Mouse (Mus musculus) kidney, postnatal 0 days (tissue): ENCODE data around the gene Tmpo. TPM values are rescaled to one million over a fixed set of nuclear protein-coding genes. Genes with fewer than 3 reads are reported as not detected.

Experiments
- ATAC-seq: fragments of 200-750 bp; cut with Nextera tagmentation; replicated peaks from 2 replicates; pipeline ENCODE4 v1.8.0; 2017; ENCODE audit warnings: low read depth, moderate number of reproducible peaks, moderate TSS enrichment, moderate library complexity; ENCODE audit not compliant: low FRiP score
- DNase-seq: peaks from one replicate; pipeline ENCODE4 v3.0.0-alpha.2; 2016; ENCODE audit warnings: low spot score
- H3K27ac ChIP-seq: fragments of 300-500 bp; sonication (generic); 2 replicates; pipeline ENCODE4 v1.5.1; 2014; ENCODE audit warnings: mild to moderate bottlenecking
- H3K27me3 ChIP-seq: fragments of 300-500 bp; sonication (generic); 2 replicates; pipeline ENCODE4 v1.6.1; 2014; ENCODE audit warnings: low read length, mixed read lengths; ENCODE audit not compliant: insufficient read depth
- H3K36me3 ChIP-seq: fragments of 300-500 bp; sonication (generic); 2 replicates; pipeline ENCODE4 v1.6.1; 2014; ENCODE audit warnings: low read length, mixed read lengths; ENCODE audit not compliant: insufficient read depth
- H3K4me1 ChIP-seq: fragments of 300-500 bp; sonication (generic); replicated peaks from 2 replicates; pipeline ENCODE4 v1.6.1; 2014; ENCODE audit warnings: antibody characterized with exemption, low read length, mixed read lengths; ENCODE audit not compliant: insufficient read depth
- H3K4me2 ChIP-seq: fragments of 300-500 bp; sonication (generic); 2 replicates; pipeline ENCODE4 v1.6.1; 2014; ENCODE audit warnings: mild to moderate bottlenecking, low read length, moderate library complexity, mixed read lengths
- H3K4me3 ChIP-seq: fragments of 300-500 bp; sonication (generic); replicated peaks from 2 replicates; pipeline ENCODE4 v1.5.1; 2014; ENCODE audit warnings: low read depth, low read length
- H3K9ac ChIP-seq: fragments of 300-500 bp; sonication (generic); 2 replicates; pipeline ENCODE4 v1.6.1; 2014; ENCODE audit warnings: low read depth, low read length
- H3K9me3 ChIP-seq: fragments of 300-500 bp; sonication (generic); replicated peaks from 2 replicates; pipeline ENCODE4 v1.6.1; 2016; ENCODE audit warnings: low read length, inconsistent platforms, mixed read lengths
- CTCF ChIP-seq: IDR thresholded peaks from 2 replicates; pipeline ENCODE4 v1.5.1; 2016; ENCODE audit warnings: antibody characterized with exemption, low read depth, mild to moderate bottlenecking, moderate library complexity
- WGBS: fragments of 180-500 bp; shearing (Covaris S2); extraction: QIAGEN DNeasy Blood & Tissue Kit; methylation state at CpG from one replicate; pipeline ENCODE4 v1.1.7; 2014; 5-methylcytosine and 5-hydroxymethylcytosine counted together
- polyA plus RNA-seq: library from polyadenylated mRNA; unstranded; fragments of >200 nt; fragmentation: Nextera tagmentation; extraction: Ambion mirVana; gene quantifications from 2 replicates; pipeline ENCODE4 v1.2.1, GENCODE M21; 2015

Tmpo gene
- polyA plus RNA-seq, 1 experiment from 2014 or later: 160 TPM

DNA sequence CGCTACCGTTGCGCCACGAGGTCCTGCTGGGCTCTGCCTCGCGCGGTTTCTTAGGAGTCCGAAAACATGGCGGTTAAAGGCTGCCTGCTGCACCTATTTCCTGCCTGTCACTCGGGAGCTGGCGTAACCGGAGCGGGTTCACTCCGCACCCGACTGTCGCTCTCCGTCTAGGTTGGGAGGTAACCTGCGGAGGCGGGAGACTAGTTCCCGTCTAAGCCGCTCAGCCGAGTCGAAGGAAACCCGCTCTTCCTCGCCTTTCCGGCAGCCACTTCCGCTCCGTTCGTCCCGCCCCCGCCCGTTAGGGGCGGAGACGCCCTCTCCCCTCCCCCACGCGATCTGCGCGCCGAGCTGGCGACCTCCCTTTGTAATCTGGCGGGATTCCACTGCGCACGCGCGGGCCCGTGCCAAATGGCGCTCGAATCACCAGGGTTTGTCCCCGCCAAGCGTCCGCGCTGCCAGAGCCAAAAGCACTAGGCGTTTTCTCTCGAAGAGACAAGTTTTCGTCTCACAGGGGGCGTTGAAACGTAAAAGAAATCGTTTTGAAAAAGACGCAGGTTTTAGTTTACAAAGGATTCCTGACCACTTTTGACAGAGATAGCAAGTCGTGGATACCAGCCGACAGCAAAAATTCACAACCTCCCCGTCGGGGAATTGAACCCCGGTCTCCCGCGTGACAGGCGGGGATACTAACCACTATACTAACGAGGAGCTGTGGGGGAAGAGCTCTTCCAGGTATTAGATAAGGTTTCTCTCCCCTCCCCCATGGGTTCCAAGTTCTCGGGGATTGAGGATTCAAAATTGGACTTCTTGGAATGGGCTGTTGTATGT lies 560 bp upstream of the Tmpo start:
- Histone ChIP-seq H3K9me3 (no peaks in the 10 kb centered on the region), H3K27me3 (no peaks in the 10 kb centered on the region), H3K9ac (peak overlapping the region; percentile 56), H3K36me3 (no peaks in the 10 kb centered on the region), H3K4me2 (peak overlapping the region; percentile 49), H3K4me3 (peak overlapping the region; percentile 44), H3K27ac (peak overlapping the region; percentile 96), H3K4me1 (peaks cover 5% of the 10 kb centered on the region; the same call in 1 of the 2 replicates)
- TF ChIP-seq CTCF: no peak
- DNase-seq (peak; percentile 97), ATAC-seq (peak; percentile 92)
- under 1% methylated on average over 69 of the region's 69 CpGs for WGBS

DNA sequence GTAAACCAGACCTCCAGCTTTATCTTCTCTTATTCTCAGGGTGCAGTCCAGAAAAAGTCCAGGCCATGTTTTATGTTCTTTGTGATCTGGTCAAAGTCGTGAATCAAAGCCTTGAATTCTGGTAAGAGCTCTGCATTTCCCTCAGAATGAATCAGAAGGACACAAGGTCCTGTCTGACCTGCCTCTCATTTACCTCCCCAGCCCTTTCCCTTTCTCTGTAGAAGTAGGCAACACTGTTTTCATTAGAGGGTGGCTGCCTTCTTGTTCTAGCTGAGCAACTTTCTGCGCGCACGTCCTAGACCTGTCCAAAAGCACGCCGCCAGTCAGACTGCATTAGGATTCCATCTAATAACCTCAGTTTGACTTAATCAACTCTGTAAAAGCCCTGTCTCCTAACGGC lies 814 bp downstream of the Tmpo start:
- 6% methylated on average over 7 of the region's 7 CpGs for WGBS
- Histone ChIP-seq H3K27ac (peak overlapping the region; percentile 96), H3K9ac (peak overlapping the region; percentile 13; the same call in 1 of the 2 replicates), H3K9me3 (no peaks in the 10 kb centered on the region), H3K27me3 (no peaks in the 10 kb centered on the region), H3K4me2 (peak overlapping the region; percentile 49), H3K36me3 (no peaks in the 10 kb centered on the region), H3K4me1 (peaks cover 5% of the 10 kb centered on the region; the same call in 1 of the 2 replicates), H3K4me3 (peak overlapping the region; percentile 44; the same call in 1 of the 2 replicates)
- peak; percentile 87 for DNase-seq
- ATAC-seq: no peak
- TF ChIP-seq CTCF: no peak

DNA sequence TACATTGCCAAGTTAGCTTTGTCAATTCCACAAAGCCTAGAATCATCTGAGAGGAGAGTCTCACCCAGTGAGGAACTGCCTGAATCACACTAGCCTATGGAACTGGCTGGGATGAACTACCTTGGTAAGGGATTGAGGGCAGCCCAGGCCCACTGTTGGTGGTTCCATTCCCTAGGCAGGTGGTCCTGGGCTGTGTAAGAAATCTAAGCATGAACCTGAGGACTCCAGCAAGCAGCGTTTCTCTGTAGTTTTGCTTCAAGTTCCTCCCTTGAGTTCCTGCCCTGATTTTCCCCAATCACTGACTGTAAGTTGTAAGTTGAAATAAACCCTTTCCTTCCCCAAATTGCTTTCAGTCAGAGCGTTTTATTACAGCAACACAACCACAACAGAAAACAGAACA lies 1.3 kb downstream of the Tmpo start:
- H3K9ac ChIP-seq: no peak overlapping the region
- no peak for TF ChIP-seq CTCF

DNA sequence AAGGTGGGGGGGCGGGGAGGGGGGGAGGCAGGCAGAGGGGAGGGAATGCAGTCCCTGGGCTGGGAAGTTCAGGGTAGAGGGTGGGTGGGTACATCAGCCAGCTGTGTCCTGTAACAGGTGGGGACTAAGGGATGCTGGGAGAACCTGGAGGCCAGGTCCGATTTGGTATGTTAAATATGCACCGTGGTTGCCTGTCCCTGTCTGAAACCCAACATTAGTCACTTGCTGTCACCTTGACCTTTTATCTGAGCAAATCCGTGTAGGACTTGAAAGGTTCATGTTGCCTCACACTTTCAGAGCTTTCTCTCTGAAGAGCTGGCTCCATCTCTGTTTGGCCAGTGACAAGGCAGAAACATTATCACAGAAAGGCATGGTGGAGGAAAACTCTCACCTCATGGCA lies 3.9 kb downstream of the Tmpo start:
- no peaks in the 10 kb centered on the region for H3K27me3 ChIP-seq
- H3K9me3 ChIP-seq: no peaks in the 10 kb centered on the region
- no peak overlapping the region for H3K4me3 ChIP-seq
- no peak overlapping the region for H3K9ac ChIP-seq
- no peaks in the 10 kb centered on the region for H3K4me1 ChIP-seq
- no peak for TF ChIP-seq CTCF
- no peaks in the 10 kb centered on the region for H3K36me3 ChIP-seq
- DNase-seq (no peak), ATAC-seq (no peak)
- no peak overlapping the region for H3K4me2 ChIP-seq
- 52% methylated on average over 3 of the region's 4 CpGs for WGBS
- no peak overlapping the region for H3K27ac ChIP-seq

More for the DNA sequence above, 1.3 kb downstream of the Tmpo start:
- H3K9me3 ChIP-seq: no peaks in the 10 kb centered on the region
- ATAC-seq: no peak
- DNase-seq: no peak
- no peaks in the 10 kb centered on the region for H3K36me3 ChIP-seq
- WGBS: 33% methylated on average over 2 of the region's 2 CpGs
- no peaks in the 10 kb centered on the region for H3K27me3 ChIP-seq
- H3K4me3 ChIP-seq: no peak overlapping the region
- peak overlapping the region; percentile 96 for H3K27ac ChIP-seq
- peak overlapping the region; percentile 49; the same call in 1 of the 2 replicates for H3K4me2 ChIP-seq
- peaks cover 5% of the 10 kb centered on the region; the same call in 1 of the 2 replicates for H3K4me1 ChIP-seq

DNA sequence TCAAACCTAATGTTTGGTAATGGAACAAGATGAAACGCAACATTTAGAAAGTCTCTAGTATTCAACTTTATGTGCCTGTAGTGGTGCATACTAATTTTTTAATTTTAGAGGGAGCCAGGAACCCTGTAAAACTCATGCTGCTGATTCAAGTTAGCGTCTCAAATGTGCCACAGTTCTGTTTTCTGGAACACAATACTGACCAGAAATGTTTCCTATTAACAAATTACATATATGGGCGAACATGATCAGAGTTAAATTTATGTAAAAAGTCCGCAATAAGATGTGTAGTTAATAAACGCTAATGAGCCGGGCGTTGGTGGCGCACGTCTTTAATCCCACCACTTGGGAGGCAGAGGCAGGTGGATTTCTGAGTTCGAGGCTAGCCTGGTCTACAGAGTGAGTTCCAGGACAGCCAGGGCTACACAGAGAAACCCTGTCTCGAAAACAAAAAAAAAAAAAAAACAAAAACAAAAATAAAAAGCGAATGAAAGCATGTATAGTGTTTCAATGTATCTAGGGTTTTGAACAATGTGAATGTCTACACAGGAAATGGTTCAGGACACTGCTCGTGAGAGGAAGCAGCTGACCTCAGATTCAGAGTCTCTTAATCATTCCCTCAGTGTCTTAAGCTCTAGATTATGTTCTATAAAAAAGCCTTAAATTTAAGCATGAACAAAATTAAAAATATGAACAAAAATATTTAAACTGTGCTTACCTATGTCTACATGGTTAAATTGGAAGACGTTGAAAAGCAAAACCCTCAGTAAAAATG lies 8.6 kb downstream of the Tmpo start:
- no peaks in the 10 kb centered on the region for H3K27me3 ChIP-seq
- H3K9me3 ChIP-seq: no peaks in the 10 kb centered on the region
- H3K27ac ChIP-seq: peak overlapping the region; percentile 99
- H3K4me1 ChIP-seq: peaks cover 12% of the 10 kb centered on the region; the same call in 1 of the 2 replicates
- peak overlapping the region; percentile 69 for H3K4me2 ChIP-seq
- no peak for TF ChIP-seq CTCF
- DNase-seq (no peak), ATAC-seq (no peak)
- H3K36me3 ChIP-seq: no peaks in the 10 kb centered on the region
- peak overlapping the region; percentile 98 for H3K9ac ChIP-seq
- WGBS: 72% methylated on average over 14 of the region's 14 CpGs
- peak overlapping the region; percentile 96 for H3K4me3 ChIP-seq
